Mouse (Mus musculus) retina, adult 2 months (tissue): Measurements from ENCODE around the gene Stim1.

Experiments used
- DNase-seq: peaks from one replicate; pipeline ENCODE4 v3.0.0-alpha.2; 2012; ENCODE audit warnings: low read depth, low spot score

The Stim1 gene

DNA sequence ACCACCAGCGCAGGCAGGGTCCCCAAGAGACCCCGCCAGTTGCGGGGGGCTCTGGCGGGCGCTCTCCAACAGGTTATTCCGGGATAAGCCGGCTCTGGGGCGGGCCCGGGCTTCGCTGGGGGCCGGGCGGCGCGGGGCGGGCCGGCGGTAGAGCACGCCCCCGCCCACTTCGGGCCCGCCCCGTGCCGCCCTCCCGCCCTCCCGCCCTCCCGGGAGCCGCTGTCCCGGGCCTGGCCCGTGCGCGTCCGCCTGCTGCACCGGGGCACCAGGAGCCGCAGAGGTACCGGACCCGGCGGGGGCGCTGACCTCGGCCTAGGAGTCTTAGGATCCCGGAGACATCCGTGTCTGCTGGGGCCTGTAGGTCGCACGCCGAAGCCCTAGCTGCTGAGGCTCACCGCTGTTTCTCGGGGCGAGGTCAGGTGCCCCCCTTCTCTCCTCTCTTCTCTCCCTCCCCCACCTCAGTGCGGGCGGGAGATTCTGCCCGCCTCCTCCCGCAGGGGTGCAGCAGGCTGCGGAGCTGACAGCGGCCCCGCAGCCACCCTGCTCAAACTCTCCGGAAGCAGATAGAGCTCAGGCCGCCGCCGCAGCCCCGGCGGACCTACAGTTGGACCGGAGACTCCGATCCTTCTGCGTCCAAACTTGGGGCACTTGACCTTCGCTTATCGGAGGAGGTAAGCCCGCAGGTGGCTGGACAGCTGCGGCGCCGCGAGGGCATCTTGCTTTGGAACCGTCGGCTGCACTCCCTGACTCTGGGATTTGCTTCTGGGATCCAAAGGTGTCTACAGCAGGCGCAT is at the start of gene Stim1:
Gene Stim1 (plus strand): TSS at position 206 of the 794 bp plus-strand sequence.
- DNase-seq, result peak; percentile 62

DNA sequence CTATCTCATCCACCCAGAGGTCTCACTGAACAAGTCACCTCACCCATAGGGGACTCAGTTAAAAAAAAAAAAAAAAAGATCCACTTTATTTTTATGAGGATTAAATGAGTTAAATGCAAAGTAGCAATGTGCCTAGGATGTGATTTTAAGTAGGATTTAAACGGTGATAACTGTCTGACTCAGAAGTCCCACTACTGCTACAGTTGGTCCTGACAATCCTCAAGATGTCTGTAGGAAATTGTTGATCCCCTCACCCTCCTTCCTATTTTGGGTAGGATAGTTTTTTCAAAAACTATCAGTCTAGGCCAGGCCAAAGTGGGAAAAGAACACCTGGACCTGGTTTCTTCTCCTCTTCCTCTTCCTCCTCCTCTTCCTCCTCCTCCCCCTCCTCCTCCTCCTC is 45.7 kb upstream of the Stim1 start:
- no peak for DNase-seq

DNA sequence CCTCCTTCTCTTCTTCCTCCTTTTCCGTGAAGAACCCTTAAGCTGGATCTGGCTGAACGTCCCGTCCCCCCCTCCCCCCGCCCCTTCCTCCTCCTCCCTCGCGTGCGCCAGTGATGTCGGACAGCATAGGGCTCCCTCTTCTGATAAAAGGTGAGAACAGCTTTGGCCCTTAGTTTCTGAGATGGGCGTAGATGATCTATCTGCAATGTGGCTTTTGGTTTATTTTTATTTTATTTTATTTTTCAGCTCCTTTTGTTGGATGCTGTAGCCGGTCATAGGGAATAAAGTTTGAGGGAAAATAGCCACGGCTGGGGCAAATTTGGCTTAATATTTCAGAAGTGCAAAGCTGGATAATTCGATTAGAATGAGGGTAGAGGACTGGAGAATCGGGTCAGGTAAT is 45.3 kb upstream of the Stim1 start:
- peak; percentile 56 for DNase-seq

DNA sequence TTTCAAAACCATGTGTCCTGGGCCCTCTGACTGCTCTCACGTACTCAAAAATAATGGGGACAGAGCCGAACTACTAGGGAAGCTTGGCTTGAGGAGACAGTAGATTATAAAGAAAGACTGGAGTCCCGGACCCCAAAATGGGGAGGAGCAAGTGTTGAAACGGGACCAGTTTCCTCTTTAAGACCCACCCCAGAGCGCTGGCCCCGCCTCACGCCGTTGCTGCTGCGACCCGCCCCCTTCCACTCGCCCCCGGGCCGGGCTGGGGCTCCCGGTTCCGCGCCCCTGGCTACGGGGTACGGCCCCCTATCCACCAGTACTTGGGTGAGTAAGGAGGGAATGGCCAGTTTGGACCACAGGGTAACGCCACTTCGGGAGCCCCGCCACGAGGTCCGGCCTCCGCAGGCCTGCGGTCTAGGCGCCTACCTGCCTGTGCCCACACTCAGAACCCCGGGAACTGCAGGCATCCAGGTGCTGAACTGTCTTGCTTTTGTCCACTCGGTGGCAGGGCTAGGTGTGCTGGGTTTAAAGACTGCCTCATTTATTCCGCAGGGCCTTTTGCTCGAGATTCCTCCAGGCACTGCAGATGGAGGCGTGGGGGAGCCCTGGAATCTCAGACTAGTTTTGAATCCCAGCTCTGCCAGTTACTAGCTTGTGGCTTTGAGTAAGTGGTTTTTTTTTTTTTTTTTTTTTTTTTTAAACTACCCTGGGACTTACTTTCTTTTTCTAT is 44.6 kb upstream of the Stim1 start:
- no peak for DNase-seq

DNA sequence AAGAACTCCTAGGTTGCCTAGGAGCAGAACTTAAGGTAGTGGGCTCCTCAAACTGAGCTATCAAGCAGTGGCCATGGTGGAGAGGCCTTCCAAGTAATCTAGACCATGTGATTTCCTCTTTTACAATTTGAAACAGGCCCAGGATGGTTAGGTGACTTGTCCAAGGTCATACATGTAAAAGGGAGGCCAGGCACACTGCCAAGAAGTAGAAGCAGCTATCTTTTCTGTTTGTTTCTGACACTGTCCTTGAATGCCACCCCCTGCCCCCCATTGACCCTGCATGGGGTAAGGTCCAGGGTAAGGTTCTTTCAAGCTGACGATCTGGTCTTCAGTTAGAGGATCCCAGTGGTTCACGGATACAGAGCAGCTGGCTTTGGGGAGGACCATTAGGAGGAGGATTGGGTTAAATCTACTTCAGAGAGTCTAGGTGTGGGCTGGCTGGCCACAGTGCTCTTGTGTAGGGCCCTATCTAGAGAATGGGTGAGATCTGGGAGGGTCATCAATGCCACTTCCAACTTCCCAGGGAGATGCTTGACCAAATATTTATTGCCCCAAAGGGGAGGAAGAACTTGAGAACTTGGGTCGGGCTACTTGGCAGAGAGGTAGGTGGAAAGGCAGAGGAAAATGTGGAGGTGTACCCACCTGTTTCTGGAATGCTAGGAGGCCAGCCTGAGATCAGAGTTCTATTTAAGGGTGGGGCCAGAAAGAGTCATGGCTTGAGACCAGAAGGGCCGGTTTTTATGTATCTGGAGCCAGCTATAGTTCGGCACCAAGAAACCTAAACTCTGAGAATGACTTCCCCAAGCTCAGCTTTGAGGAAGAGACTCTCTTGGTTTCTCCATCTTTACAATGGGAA is 43.5 kb upstream of the Stim1 start:
- no peak for DNase-seq

DNA sequence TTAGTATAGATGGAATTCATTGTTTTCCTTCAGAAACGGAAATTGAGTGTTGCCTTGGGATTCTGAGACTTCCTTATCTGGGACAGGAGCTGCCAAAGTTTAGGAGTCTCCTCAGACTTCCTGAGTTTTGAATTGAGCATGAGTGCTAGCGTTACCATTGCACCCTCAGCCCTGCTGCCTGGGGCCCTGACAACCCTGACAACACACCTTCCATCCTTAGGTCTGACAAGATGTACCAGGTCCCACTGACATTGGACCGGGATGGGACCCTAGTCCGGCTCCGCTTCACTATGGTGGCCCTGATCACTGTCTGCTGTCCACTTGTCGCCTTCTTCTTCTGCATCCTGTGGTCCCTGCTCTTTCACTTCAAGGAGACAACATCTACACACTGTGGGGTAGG is 41.6 kb upstream of the Stim1 start:
- no peak for DNase-seq

DNA sequence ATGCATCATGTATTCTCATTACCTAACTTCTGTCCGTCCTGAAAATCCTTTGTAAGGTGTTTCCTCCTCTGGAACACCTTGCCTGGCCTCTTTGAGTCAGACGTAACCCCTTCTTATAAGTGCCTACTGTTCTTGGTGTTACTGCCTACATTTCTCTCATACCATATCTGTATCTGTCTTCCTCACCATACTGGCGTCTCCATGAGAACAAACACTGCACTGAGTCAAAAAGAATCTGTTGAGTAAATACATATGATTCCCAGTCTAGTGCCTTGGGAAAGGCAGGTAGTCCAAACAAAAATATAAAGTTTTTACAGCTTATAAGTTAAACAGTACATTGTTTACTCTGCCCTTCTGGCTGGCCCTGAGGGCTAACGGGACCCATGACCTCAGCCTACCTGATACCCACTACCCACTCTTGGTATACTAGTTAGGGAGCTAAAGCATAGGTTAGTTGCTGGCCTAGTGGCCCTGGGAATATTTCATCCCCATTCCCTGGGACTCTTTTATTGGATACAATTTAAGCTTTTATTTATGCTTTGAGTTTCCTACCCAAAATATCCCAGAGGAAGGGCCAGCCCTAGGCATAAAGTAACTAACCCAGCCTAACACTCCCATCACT is 39.4 kb upstream of the Stim1 start:
- DNase-seq, result no peak

DNA sequence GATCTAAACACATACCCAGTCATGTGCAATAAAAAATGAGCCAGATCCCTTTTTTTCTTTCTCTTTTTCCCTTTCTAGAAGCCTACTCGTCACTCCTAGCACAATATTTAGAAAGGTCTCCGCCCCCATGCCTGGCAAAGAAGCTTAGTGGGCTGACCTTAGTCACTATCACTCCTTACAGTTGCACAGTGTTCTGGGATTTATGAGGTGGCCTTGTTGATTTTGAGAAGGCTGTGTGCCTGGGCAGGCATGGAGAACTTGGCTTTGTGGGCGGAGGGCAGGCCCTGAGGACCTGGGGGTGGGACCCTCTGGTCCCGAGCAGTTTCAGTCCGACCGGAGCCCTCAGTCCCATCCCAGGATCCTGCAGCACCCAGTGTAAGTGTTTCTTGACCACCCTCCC is 37.8 kb upstream of the Stim1 start:
- no peak for DNase-seq

DNA sequence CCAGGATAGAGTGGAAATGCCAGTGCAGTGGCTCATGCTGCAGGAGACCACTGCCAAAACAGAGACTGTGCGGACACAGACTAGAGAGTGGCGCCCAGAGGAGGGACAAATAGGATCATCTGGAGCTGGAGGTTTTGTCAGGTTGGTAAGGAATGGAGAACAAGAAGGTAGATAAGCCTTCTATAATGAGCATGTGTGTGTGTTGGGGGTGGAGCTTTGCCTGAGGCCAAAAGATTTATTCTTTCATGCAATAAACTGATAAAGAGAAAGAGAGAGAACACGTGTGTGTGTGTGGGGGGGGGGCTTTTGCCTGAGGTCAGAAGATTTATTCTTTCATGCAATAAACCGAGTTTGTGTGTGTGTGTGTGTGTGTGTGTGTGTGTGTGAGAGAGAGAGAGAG is 34.5 kb upstream of the Stim1 start:
- no peak for DNase-seq

DNA sequence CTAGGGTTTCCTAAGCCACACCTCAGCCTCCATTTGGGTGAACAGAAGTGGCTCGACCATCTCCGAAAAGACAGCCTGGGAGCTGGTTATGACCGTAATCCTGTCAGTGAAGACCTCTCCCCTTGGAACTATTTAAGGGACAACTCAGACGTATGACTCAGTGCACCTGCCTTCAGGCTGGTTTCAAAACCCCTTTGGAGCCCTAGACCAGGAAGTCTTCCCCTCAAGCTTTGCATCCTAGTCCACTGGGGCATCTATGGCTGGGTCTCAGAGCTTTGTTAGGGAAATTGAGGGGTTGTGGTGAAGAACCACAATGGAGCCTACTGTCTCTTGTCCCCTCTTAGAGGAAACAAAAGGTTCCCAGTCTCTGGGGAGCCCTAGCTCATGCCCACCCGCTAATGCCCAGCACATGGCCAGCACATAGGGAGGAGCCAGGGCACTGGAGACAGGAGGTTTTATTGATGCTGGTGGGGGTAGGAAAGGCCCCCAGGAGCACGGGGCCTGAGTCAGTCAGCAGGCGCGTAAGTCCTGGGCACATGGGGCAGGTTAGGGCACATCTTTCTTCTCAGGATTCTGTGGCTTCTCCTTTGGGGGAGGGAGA is 28.8 kb upstream of the Stim1 start:
- DNase-seq, result no peak

DNA sequence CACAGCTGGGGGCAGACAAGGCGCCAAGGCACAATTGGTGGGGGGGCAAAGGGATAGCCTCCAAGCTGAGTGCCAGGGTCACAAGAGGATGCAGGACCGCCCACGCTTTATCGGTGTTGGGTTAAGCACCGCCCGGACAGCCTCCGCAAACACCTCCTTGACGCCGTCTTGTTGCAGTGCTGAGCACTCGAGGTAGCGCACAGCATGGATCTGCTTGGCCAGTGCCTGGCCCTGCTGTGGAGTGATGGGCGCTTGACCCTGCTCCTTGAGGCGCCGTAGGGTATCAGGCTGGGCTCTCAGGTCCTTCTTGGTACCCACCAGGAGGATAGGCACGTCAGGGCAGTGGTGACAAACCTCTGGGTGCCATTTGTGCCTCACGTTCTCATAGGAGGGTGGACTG is 28.0 kb upstream of the Stim1 start:
- no peak for DNase-seq

DNA sequence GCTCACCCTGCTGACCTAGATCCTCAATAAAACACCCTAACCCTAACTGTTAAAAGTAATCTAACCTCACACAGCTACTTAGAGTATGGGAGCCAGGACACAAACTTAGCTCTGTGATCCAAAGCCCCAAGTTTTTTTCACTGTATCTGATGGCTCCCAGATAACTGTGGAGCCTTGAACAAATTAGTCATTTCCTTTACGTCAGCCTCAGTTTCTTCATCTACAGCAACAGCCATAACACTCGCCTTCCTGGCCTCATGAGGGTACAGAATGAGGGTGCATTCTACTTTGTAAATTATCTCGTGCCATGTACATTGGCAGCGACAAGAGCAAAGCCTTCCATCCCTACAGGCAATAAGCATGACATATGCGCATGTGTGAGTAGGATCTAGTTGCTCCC is 25.2 kb upstream of the Stim1 start:
- DNase-seq, result no peak

DNA sequence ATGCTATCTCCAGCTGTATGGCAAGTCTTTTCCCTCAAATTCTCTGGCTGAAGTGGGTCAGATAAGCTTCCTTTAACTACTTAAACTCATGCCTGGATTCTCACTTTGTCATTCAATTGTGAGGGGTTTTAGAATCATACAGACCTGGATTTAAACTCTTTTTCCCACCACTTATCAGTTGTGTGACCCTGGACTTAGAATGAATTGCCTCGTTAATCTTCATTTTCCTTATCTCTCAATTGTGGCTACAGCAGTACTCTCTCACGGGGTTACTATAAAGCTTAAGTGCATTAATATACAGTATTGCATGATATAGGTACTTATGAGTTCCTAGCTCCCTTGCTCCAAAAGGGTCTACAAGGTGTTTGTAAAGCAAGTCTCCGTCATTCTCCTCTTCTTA is 24.7 kb upstream of the Stim1 start:
- DNase-seq, result no peak

DNA sequence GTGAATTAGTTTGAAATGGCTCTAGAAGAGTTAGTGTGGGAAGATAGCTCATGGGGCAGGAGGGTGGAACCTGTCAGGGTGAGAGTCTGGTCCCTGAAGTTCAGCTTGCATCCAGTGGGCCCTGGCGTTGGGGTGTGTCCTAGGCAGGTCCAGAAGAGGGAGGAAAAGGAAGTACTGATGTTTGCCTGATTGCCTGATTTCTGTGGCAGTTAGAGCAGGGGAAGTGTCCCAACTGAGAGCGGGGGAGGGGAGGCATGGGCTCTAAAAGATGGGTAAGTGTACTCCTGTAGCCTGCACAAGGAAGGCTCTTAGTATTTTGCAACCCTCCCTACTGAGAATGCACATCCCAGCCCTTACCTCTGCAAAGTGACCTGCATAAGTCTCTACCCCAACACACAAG is 23.7 kb upstream of the Stim1 start:
- DNase-seq, result no peak

DNA sequence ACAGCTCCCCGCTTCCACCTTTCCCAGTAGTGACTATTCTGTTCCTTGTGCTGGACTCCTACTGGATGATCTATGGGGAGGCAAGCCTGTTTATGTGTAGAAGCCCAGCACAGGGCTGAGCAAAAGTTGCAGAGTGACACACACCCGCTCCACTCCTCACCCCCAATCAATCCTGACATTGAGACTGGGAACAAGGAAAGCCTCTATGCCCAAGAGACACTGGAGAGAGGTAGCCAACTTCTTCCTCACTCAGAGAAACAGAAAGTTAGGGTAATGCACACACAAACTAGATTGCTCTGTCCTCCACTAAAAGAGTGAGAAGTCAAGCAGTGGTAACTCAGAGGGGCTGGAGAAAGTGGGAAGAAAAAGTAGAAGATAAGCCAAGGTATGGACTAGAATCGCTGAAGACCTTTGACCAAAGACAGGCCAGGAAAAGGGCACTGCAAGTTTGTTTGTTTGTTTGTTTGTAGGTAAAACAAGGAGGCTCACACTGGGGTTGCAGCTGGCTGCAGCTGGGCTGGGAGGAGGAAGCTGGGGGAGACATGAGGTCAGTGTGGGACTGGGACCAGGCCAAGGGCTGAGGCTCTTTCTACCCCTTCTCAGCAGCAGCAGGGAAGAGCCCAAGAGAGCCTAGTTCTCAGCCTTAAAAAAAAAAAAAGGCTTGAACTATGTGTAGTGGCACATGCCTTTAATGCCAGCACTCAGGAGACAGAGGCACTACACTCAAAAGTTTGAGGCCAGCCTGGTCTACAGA is 22.6 kb upstream of the Stim1 start:
- no peak for DNase-seq

DNA sequence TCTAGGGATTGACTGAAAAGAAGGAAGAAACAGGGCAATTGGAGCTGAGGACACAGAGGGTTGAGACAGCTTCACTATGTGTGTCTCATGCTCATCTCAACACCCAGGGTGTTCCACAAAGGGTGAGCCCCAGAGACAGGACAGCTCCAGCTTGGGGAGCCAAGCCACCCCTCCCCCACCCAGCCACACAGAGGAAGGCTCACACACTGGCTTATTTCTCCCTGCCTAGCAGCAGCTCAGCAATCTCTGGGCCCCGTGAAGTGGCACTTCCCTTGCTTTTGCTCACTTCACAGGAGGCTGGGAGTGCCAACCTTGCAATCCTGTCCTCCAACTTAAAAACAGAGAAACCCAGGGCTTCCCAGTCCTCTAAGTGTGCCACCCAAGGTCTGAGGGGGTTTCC is 21.8 kb upstream of the Stim1 start:
- no peak for DNase-seq

DNA sequence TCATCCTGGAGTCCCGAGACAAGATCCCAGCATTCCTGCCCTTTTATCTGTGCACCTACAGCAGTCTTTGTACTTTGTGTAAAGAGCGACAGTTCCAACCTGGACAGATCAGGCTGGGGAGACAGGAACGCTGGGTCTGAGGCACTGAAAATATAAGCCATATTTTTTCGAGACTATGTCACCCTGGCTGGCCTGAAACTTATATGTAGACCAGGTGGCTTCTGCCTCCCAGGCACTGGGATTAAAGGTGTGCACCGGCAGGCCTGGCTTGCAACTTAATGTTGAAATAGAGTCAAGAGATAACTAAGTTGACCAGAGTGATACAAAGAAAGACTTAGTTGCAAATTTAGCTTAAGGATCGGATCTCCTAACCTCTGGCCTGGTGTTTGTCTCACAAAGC is 21.3 kb upstream of the Stim1 start:
- no peak for DNase-seq

DNA sequence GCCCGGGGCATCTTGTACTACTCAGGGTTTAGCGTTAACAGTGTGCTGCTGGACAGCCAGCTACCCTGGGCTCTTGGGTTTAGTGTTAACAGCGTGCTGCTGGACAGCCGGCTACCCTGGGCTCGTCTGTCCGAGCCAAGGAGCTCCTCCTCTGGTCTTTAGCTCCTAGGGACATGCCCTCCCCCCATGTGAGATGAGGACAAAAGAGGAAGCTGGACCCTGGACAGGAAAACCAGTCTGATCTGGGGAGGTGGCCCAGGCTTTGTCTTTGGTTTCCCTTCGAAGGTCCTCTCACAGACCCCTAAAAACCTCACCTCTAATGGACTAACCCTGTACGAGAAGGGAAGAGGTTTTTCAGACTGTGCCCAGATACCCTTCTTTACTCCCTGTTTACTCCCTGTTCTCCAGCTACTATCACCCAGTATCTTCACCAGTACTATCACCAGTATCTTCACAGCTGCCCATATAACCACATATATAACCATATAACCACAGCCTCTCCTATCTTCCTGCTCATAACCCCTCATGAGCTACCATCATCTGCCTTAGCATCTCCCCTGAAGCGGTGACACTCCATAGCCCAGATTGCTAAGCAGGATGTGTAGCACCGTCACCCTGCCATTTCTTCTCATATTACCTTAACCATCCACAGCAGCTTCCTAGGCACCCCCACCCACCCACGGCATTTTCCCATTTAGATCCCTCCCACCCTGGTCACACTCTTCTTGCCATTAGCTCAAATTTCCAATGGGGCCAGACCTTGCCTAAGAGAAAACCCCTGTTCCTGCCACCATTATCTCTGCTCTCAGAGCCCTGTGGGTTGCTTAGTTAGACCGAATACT is 20.4 kb upstream of the Stim1 start:
- DNase-seq, result no peak

DNA sequence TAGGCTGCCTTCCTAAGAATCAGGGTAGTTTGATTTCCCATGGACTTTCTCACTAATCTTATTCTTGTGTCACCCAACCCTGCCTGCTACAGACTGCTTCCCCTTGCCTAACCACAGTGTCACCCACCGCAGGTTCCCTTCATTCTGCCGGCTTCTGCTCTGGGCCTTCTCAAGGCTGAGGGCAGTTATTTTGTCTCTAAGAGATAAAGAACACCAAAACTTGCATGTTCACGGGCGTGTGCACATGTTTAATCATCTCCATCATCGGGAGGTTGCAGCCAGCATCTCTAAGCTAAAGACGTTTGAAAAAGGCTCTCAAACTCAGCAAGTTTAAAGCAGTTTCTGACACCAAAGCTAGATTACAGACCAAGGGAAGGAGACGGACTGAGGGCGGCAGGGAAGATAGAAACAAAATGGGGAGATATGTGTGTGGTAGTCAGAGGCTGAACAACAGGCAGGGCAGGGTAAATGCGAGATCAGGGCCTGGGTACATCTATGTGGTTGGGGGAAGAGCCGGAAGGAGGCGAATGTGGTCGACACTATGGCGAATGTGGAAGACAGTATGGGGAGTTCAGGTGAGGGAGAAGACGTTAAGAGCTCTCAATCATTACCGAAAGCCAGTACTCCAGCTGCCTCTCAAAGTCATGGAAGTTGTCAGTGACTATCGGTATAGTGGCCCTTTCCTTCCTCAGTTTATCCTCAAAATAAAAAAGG is 18.8 kb upstream of the Stim1 start:
- no peak for DNase-seq
